Mouse (Mus musculus) lung, adult 18-20 months (tissue): Measurements from ENCODE around the gene Slc4a5.

Experiments used
- DNase-seq, 2 experiments: peaks; one replicate each; pipeline ENCODE4 v3.0.0; 2022; ENCODE audit warnings: mixed read lengths in 2 of 2

The Slc4a5 gene

GRCm38 (mm10) chr6:83352666-83353410, 133.2 kb downstream of the Slc4a5 start:
- DNase-seq, result no peak
